Mouse (Mus musculus) left cerebral cortex, adult 8-10 months (tissue): ENCODE data around the gene Arhgap10. TPM values are rescaled to one million over a fixed set of nuclear protein-coding genes. Genes with fewer than 3 reads are reported as not detected.

ENCODE experiments used
- DNase-seq, 2 experiments: peaks; one replicate each; pipeline ENCODE4 v3.0.0; 2022; ENCODE audit warnings: low spot score in 2 of 2
- total RNA-seq, 4 experiments: library from RNA; stranded (reverse); gene quantifications; 2 replicates each; pipeline ENCODE4 v1.2.4; 2022

Gene Arhgap10
- total RNA-seq, 4 experiments from 2014 or later: 41.5 to 46.8 (median 43.3) TPM

- no peak for DNase-seq
Measured at GRCm38 (mm10) chr8:77516845-77517244, 908 bp downstream of the Arhgap10 start.

- DNase-seq: no peak
Measured at GRCm38 (mm10) chr8:77515786-77516185, 2.0 kb downstream of the Arhgap10 start.

- no peak for DNase-seq
Measured at GRCm38 (mm10) chr8:77515201-77515600, 2.6 kb downstream of the Arhgap10 start.

- DNase-seq: no peak
Measured at GRCm38 (mm10) chr8:77511750-77512493, 5.8 kb downstream of the Arhgap10 start.

- DNase-seq: no peak
Measured at GRCm38 (mm10) chr8:77510426-77510825, 7.3 kb downstream of the Arhgap10 start.

- no peak for DNase-seq
Measured at GRCm38 (mm10) chr8:77509044-77509443, 8.7 kb downstream of the Arhgap10 start.

- no peak for DNase-seq
Measured at GRCm38 (mm10) chr8:77507510-77508035, 10.2 kb downstream of the Arhgap10 start.

GRCm38 (mm10) chr8:77506539-77506938 lies 11.2 kb downstream of the Arhgap10 start:
- DNase-seq: no peak

GRCm38 (mm10) chr8:77502547-77502946 lies 15.2 kb downstream of the Arhgap10 start:
- DNase-seq: no peak

- DNase-seq: no peak
Measured at GRCm38 (mm10) chr8:77501131-77501530, 16.6 kb downstream of the Arhgap10 start.

GRCm38 (mm10) chr8:77500264-77500663 lies 17.5 kb downstream of the Arhgap10 start:
- no peak for DNase-seq

GRCm38 (mm10) chr8:77497442-77497841 lies 20.3 kb downstream of the Arhgap10 start:
- no peak for DNase-seq

- no peak for DNase-seq
Measured at GRCm38 (mm10) chr8:77496253-77496652, 21.5 kb downstream of the Arhgap10 start.

- no peak for DNase-seq
Measured at GRCm38 (mm10) chr8:77494376-77495328, 23.1 kb downstream of the Arhgap10 start.

- peak in 1 of 2 experiments; percentile 80 for DNase-seq
Measured at GRCm38 (mm10) chr8:77492356-77493058, 25.2 kb downstream of the Arhgap10 start.

GRCm38 (mm10) chr8:77491231-77491923 lies 26.4 kb downstream of the Arhgap10 start:
- no peak for DNase-seq

- DNase-seq: peak in 1 of 2 experiments; percentile 65
Measured at GRCm38 (mm10) chr8:77490095-77490781, 27.5 kb downstream of the Arhgap10 start.

- no peak for DNase-seq
Measured at GRCm38 (mm10) chr8:77489235-77489634, 28.5 kb downstream of the Arhgap10 start.

- no peak for DNase-seq
Measured at GRCm38 (mm10) chr8:77488215-77488606, 29.5 kb downstream of the Arhgap10 start.

GRCm38 (mm10) chr8:77487590-77488214 lies 30.1 kb downstream of the Arhgap10 start:
- no peak for DNase-seq
